Mouse (Mus musculus) right cerebral cortex, postnatal 10 days (tissue): ENCODE results near the gene Arhgef5.
A peak's percentile ranks its signal among the peaks of the same experiment; 100 is the strongest.
"Not testable (repeated sequence)": the region's sequence is repeated elsewhere in the genome, so short reads cannot be mapped to it uniquely, and the experiment has no call there.

Experiments
- DNase-seq, 2 experiments: peaks; one replicate each; pipeline ENCODE4 v3.0.0; 2021; ENCODE audit warnings: low spot score in 2 of 2

The Arhgef5 gene

DNA sequence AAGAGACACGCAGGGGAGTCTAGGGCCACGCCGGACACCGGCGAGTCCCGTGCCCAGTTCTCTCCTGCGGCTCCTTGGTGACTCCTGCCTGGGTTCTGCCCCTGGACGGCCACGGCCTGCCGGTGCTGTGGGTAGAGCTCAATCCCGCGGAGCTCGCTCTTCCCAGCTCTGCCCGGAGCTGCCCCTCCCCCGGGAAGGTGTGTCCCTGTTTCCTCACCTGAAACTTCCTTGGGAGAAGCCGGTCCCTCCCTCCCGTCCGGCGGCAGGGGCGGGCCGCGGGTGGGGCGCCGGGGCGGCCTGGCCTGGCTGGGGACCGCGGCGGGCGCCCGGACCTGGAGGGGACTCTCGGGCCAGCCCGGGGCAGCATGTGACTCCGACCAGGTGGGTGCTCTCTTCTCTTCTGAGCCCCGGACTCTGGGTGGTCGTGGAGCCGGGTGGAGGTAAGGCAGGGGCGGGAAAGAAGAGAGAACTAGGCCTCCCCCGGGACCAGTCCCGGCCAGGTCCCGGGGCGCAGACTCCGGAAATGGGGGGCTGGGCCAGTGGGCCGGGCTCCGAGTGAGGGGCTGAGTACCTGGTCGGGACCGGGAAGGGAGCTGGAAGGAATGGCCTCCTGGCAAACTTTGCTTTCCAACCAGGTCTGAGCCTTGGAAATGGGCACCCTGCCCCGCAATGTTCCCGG lies at the start of gene Arhgef5:
Gene Arhgef5 (plus strand): TSS at position 220 of the 679 bp plus-strand sequence.
- DNase-seq = peak in 1 of 2 experiments; percentile 23

DNA sequence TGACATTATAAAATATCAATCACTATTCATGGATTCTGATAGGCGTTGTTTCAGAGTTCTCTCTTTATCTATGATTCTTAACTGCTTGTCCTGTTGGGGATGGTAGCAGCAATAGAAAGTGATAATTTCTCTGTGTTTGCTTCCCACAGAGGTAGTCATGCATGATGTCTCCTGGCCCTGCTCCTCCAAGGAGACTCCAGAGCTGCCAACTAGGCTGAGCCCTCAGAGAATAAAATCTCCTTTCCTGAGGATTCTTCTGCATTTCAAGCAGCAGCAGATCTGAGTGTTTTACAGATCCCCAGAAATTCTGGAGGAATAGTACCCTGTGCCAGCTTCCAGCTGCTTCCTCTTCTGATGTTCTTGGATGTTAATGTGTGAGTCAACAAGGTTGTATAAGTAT lies 34.1 kb upstream of the Arhgef5 start, which contains the start of gene Olfr47:
Gene Olfr47 (plus strand): TSS at position 275 of the 400 bp plus-strand sequence.
- DNase-seq = not testable (repeated sequence)

DNA sequence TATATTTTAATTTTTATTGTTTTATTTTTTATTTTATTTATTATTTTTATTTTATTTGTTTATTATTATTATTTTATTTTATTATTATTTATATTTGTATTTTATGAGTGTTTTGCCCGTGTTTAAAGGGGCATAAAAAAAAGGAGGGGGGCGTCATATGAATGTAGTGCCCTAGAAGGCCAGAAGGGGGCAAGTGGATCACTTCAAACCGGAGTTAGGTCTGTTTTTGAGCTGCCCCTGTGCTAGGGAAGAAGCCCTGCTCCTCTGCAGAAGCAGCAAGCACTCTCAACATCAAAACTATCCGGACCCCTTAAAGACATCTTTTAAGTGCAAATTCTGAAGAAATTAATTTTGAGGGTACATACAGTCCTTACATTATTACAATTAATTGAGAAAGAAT lies 23.3 kb upstream of the Arhgef5 start:
- DNase-seq = no peak

DNA sequence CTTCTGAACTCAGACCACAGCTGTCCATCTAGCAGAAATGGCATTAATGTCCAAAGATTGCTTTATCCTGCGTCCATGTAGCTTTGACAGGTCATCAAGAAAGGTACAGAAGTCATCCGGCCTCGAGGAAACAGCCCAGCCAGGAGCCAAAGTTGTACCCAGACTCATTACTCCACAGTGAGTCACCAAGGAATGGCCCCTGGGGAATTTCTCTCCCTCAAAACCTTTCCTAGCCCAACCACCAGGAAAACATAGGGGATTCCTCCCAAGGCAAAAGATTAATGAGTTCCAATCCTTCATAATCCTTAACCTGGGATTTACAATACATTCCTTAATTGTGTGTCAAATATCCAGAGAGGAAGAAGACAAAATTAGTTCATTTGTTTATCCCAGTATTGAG lies 18.0 kb upstream of the Arhgef5 start:
- DNase-seq = no peak

DNA sequence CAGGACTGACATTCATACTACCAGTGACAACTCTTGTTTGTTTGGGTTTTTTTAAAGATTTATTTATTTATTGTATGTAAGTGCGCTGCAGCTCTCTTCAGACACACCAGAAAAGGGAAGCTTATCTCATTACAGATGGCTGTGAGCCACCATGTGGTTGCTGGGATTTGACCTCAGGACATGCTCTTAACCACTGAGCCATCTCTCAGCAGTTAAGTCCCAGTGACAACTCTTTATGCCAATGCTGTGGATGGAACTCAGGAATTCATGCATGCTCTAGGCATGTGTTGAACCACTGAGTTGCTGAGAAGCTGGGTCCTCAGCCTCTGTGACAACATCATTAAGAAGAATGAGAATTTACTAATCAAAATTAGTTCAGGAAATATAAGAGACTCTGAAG lies 12.4 kb upstream of the Arhgef5 start:
- no peak for DNase-seq

DNA sequence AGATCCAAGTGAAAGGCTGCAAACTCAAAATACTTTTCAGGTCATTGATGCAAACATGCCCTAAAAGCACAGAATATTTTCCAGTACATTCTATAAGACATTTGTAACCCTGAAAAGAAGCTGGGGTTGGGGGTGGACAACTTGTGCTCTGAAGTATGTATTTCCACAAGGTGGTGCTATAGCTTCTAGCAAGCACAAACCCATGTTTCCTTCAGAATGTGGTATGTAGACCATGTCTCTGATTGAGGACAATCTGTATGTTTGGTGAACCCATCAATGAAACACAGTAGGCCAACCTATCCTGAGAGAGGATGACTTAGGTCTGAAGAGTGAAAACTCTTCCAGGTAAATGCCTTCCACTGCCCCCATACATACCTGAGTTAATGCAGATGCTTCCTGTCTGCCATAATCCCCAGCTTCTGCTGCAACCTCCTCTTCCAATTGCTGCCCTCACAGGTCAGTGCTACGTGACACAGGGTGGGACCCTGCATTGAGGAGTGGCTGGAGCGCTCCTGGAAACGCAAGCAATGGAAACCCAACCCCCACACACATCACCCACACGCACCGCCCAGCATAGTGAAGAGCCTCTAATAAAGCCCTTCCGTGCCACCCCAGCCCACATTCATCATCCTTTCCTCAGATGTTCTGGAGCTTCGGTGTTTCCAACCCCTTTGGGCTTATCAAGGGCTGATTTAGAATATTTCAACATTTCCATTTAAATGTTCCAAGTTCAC lies 11.0 kb upstream of the Arhgef5 start:
- DNase-seq = no peak

DNA sequence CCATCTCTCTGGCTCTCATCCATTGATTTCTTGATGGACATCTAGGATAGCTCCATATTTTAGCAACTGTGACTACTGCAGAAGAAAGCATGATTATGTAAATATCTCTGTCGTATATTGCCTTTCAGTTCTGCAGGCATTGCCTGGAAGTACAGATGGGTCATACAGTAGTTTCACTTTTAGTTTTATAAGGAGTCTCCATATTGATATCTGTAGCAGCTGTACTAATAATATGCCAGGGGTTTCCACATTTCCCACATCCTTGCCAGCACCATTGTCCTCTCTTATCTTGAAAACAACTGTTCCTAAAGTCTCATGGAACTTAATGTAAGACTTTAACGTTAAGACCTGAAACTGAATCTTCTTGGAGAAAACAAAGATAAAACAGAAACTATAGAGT lies 4.6 kb upstream of the Arhgef5 start:
- no peak for DNase-seq

DNA sequence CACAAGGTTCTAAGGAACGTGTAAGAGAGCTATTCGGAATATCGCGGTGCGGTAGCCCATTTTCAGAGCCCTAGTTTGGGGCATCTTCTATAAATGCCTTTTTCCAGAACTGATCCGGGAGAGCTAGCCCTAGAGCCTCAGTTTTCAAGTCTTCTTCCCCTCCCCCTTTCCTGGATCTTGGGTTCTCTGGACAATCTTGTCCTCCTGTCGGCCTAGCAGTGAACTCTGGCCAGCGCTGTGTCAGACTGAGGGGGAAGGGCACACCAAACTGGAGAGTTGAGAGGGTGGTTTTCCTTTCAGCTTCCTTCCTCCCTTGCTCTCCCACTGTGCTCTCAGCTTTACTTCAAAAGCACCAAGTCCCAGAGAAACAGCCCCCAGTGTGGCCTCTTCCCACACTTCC lies 974 bp downstream of the Arhgef5 start:
- DNase-seq = no peak

DNA sequence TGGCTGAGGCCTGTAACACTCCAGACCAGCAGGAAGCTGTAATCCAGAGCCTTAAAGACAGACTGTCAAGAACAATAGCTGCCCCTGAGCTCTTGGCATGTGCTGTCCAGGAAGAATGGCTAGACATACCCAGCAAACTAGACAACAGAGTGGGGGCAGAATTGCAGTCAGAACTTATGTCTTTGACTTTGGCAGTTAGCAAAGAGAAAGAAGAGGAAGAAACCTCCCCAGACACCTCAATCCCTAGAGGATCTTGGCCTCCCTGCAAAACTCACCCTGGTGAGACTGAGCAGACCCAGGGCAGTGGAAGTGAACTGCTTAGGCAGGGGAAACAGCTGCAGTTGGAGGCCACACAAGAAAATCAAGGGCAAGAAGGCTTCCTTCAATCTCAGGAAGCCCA lies 7.2 kb downstream of the Arhgef5 start:
- DNase-seq = no peak

DNA sequence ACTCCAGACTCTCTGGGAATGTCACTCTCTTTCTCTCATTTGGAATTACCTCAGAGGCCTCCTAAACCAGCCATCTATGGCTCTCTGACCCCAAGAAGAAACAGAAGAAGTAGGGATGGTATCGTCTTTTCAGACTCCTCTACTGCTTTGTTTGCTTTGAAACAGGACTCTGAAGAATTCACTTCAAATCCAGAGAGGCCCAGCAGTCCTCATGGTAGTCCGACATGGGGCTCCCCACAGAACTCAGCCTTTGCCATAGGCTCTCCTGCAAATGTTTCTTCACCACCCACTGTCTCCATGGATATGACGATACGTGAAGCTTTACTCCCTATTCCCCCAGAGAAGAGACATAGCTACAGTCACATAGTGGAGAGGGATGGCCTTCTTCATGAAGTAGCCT lies 8.7 kb downstream of the Arhgef5 start:
- no peak for DNase-seq

DNA sequence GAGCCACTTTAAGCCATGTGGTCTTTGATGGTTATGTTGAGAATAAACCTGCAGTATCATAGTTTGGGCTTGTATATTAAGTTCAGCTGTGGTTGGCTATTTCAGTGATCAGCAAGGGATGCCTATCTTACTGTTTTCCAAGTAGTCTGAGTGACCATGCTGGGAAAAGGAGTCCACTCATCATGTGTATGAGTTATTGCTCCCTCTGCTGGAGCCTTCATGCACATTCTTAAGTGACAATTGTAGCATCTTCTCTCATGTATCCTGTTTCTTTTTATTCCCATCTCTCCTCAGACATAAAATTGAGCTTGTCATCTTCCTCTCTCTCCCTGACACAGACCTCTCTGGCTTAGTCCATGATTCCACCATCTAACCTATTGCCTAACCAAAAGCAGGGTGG lies 12.9 kb downstream of the Arhgef5 start:
- no peak for DNase-seq

DNA sequence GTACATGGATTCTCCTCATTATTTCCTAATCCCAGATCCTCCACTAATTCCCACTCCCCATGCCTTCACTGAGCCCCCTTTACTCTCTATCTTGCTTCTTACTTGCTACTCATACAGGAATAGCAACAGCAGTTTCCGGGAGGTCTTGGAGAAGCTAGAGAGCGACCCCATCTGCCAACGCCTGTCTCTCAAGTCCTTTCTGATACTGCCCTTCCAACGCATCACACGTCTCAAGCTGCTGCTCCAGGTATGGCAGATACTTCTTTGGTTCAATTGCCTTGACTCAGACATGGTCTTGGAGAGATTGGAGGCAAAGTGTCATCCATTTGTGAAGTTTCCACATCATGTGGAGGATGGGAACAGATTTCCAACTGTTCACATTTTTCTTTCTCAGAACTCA lies 15.1 kb downstream of the Arhgef5 start:
- DNase-seq = no peak

DNA sequence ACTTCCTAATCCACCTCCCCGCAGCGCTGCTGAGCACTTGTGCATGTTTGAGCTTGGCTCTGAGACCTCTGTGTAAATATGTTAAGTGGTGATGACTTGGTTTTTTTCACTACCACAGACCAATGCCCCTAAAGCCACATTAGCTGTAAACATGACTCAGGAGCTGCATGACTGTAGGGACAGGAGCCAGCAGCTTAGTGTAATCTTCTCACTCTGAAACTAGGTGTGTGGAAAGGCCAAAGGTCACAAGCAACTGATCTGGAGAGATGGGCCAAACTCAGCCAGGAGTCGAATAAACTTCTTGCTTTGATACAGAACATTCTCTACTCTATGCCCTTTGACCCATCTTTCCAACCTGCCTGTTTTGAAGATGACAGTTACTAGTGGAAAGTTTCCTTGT lies 26.7 kb downstream of the Arhgef5 start:
- no peak for DNase-seq

DNA sequence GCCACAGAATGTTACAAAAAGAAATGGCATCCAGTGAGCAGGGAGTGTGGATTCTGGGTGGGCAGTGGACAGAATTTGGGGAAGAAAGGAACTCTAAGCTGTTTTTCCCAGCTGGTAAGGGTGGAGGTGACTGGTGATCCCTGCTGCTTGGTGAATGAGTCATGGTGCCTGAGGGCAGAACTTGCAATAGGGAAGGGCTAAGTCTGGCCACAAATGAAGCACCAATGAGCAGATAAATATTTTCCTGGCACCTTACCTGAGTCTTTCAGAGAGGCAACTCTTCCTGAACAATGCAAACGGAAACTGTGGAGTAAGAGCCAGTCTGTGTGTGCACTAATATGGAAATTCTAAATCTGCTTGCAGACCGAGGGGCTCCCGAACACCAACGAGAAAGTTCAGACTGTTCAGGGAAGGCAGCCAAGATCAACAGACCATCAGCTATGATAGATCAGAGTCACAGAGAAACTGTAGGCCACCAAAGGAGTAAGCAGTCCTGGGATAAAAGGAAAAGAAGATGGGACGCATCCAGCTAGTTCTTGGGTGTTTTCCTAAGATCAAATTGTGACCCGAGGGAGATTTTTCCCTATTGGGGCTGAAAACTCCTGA lies 27.2 kb downstream of the Arhgef5 start:
- no peak for DNase-seq

DNA sequence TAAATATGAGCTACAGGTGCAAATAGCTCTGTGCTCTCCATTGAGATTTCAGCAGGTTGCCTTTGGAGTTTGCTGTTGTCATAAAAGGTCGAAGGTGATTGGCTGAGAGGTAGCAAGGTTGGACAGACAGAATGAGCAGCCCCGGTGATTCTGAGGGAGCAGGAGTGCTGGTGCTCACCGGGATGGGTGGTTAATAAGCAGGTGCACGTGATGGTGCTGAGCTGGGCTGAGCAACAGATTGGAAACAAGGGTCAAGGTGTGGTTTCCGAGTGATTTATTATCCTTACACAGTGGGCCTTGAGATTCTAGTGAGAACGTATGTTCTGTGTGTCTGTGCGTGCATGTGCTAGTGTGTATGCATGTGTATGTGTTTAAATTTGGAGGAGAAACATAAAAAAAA lies 27.8 kb downstream of the Arhgef5 start:
- DNase-seq = no peak

DNA sequence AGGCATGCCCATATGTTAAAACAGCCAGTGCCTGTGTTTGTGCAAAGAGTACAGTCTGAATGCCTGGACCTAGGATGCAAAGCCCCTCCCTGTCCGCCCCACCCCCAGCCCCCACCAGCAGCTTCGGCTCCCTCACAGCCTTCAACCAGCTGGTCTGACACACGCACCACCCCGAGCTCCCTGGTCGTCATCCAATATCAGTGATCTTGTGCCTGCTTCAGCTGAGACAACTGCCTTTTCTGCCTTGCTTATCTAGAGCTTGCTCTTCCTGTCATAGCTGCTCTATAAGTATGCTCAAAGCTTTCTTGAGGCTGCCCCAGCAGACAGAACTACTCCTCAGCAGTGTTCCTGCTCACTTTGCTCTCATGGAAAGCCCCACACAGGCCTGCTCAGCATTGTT lies 30.5 kb downstream of the Arhgef5 start:
- no peak for DNase-seq

DNA sequence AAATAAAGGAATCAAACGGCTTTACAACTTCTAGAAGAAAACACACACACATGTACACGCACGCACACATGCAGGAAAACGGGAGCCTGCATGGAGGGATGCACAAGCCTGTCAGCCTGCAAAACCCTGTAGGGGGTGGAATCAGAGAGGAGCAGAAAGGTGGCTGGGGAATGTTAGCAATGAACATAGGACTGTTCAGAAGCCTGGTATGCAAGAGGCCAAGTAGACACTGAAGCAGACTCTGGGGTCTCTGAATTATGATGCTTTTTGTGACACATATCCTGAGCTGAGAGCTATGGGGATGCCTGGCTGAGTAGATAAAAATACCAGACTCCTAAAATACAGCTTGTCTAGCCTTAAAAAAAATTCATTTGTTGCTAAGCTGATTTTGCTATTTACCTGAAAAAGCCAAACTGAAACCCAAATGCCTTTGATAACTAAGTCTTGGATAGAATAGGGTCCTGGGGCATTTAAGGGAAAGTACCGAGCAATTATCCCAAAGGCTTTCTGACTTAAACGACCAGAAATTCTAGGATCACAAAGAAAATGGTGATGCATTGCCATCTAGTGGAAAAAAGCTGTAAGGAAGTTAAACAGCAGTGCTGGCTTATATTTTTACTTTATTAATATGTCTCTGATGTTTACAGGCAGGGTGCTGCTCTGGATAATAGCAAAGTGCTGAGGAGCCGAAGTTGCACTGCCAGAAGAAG lies 31.6 kb downstream of the Arhgef5 start:
- peak in 1 of 2 experiments; percentile 29 for DNase-seq

DNA sequence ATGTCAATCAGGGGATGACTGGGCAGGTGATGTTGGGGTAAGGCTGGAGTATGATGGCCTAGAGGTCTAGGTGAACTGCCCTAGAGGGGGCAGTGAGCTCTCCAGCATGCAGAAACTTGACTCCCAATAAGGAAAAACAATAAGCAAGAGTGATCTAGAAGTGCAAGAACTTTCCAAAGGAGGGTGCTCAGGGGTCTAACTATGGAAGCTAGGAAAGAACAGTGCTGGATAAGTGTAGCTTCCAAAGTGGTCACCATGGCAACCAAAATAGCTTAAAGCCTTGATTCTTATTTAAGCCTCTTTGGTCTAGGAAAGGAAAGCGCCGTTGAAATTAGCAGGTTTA lies 32.1 kb downstream of the Arhgef5 start:
- peak; percentile 57 to 78 for DNase-seq

DNA sequence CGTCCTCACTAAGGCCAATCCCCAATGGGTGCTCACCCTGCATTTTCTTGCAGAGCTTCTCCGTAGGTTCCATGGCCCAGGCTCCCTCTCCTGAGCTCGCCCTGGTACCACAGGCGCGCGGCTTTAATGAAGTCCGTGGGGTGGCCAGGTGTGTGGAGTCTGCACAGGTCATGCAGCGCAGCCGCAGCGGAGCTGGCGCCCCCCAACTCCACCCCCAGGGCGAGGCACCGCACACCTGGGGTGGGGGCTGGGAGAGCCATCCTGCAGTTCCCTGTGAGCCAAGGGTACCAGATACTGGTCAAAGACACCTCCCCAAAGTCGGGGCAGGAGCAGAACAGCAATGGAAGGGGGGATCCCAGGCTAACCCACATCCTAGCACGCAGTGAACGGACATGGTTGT lies 44.1 kb downstream of the Arhgef5 start, which contains the start of gene Nobox:
Gene Nobox (minus strand): TSS at position 101 of the 400 bp plus-strand sequence.
- no peak for DNase-seq

DNA sequence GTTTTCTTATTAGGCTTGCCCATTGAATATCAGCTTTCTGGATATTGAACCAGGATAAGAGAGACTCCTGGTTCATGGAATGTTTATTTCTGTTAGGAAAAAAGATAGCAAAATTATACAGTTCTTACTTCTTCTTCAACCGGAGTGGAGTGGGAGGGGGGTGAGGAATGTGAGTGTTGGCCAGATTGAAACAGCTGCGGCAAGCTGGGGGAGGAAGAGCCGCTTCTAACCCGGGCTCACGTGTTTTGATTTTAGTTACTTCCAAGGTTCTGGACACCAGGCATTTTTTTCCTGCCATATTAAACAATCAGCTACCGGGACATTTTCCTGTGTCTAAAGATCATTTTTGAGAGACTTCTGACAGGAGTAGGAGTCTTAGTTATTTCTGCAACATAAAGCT lies 44.7 kb downstream of the Arhgef5 start:
- DNase-seq = no peak

DNA sequence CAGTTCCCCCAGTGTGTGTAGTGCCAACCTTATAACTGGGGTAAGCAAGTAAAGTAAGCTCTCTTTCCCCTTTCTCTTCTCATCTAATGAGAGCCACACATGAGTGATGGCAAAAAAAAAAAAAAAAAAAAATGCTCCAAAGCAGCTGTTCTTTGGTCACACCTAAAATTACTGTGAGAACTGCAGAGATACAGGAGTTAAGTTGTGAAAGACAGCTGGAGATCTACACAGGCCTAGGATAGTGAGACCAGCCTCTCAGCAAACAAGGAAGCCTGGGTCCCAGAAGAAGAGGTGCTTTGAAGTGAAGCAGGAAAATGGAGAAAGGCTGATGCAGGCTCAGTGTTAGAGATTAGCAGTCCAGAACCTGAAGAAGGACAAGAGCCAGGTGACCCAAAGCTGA lies 47.2 kb downstream of the Arhgef5 start:
- no peak for DNase-seq

DNA sequence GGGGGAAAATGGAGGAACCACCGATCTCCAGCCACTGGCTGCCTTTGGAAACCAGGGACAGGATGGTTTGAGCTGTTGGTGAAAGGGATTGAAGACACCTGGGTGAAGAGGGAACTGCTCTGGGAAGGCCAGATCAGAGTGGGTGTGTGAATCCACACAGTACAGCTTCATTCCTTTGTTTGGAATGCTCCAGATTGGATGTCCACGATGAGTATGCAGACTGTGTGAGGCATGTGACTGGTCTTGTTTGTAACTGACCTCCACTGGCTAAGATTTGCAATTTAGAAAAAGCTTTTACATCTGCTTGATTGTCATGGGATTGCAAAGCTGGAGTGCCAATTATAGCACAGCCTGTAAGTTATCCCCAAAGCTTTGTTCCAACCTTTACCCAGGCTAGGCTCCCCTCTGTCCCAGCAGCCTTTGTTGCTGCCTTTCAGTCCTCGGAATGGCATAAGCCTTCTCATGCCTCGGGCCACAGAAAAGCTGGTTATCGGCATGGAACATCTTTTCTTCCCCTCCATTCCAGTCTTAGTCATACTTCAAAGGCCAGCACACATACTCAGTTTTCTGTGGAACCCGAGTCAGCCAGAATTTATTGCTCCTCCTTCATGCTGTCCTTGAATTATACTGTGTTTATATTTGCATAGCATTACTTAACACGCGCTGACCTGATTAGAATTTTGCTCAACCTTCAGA lies 47.7 kb downstream of the Arhgef5 start:
- no peak for DNase-seq
